Mouse (Mus musculus): ENCODE data around the gene Slc36a3.

- TF ChIP-seq CTCF (IDR thresholded peaks at IDR 0.05; ENCODE audit: low read depth, low read length): peak; percentile 86
- TF ChIP-seq POLR2A (IDR thresholded peaks at IDR 0.05; ENCODE audit: borderline replicate concordance, low read depth, low read length): no peak
Observed at GRCm38 (mm10) chr11:55158785-55159359, 7.4 kb upstream of the Slc36a3 start.

All from bone marrow macrophage, adult 2 months (primary cell).